Mouse (Mus musculus) Patski (cell line): ENCODE measurements around the gene Gpr85. TPM values are rescaled to one million over a fixed set of nuclear protein-coding genes. Genes with fewer than 3 reads are reported as not detected.
"Not testable (repeated sequence)": the region's sequence is repeated elsewhere in the genome, so short reads cannot be mapped to it uniquely, and the experiment has no call there.

ENCODE experiments used
- ATAC-seq: fragments of 100-300 bp; one replicate; pipeline ENCODE4 v1.8.0; 2021
- CTCF ChIA-PET: fragments of 350-600 bp; sonication (Branson Sonifier 250); formaldehyde crosslinking; loops from one replicate; lab custom pipeline; 2022; ENCODE audit warnings: inconsistent platforms; lab: Charles Lee
- POLR2A ChIA-PET: fragments of 350-600 bp; sonication (Branson Sonifier 250); formaldehyde crosslinking; loops from one replicate; lab custom pipeline; 2022; ENCODE audit warnings: antibody characterized with exemption, inconsistent platforms; lab: Charles Lee
- DNase-seq: peaks from one replicate; pipeline ENCODE4 v3.0.0-alpha.2; 2011; ENCODE audit warnings: low read depth, low spot score
- H3K27me3 ChIP-seq: fragments of 371-371 bp; one replicate; pipeline ENCODE4 v1.5.1; 2021
- CTCF ChIP-seq: fragments of 100-300 bp; IDR thresholded peaks from one replicate; pipeline ENCODE4 v1.5.1; 2021
- in situ Hi-C: fragments of 300-500 bp; cut with MboI; formaldehyde crosslinking; loops from 3 replicates; pipeline ENCODE4 v1.11.1; 2018; ENCODE audit warnings: low pct_unique_long_range_greater_than_20kb, mixed read lengths
- polyA plus RNA-seq: library from polyadenylated mRNA; unstranded; gene quantifications from one replicate; pipeline ENCODE4 v1.2.3, GENCODE M21; 2021

Gene Gpr85
- polyA plus RNA-seq, 1 experiment from 2014 or later = 0.10 TPM

- DNase-seq = no peak
- no peak for TF ChIP-seq CTCF
Measured at GRCm38 (mm10) chr6:13859877-13860585, 20.3 kb upstream of the Gpr85 start.

GRCm38 (mm10) chr6:13854230-13854629 is 14.5 kb upstream of the Gpr85 start:
- no peak for DNase-seq
- ChIA-PET POLR2A (no interaction called here), CTCF (no interaction called here)
- in situ Hi-C loops = loop anchor here (25.0 kb wide), 1 partner anchor 1942 kb away; the partner anchor contains the start of genes Ndufa4 and Phf14
- TF ChIP-seq CTCF = no peak
- H3K27me3 ChIP-seq = no peaks in the 10 kb centered on the region
- no peak for ATAC-seq

More at GRCm38 (mm10) chr6:13859877-13860585, 20.3 kb upstream of the Gpr85 start:
- POLR2A ChIA-PET = no interaction called here
- CTCF ChIA-PET = no interaction called here
- no peak for ATAC-seq
- no peaks in the 10 kb centered on the region for H3K27me3 ChIP-seq
- in situ Hi-C loops = loop anchor here (10.0 to 25.0 kb wide), 2 partner anchors 185 to 1948 kb away; partner anchors contain the start of genes Bmt2, Ndufa4 and Phf14

DNA sequence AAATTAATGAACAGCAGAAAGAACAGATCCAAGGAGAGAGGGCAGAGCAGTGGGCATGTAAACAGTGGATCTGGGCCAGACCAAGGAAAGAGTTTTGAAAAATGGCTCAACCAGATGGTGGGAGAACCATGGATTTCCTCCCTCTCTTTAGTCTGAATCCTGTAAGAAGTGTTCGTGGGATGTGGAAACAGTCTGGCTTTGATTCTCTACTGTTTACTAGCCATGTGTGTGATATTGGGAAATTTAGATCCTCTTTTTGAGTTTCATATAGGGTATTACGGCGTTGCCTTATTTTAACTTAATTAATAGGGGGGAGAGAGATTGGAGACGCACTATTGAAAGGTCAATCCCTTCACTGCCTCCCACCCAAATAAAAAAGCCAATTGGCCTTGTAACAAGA is 13.5 kb upstream of the Gpr85 start:
- no peak for DNase-seq
- in situ Hi-C loops = loop anchor here (25.0 kb wide), 1 partner anchor 1941 kb away; the partner anchor contains the start of genes Ndufa4 and Phf14
- POLR2A ChIA-PET = no interaction called here
- peaks cover 4% of the 10 kb centered on the region for H3K27me3 ChIP-seq
- no peak for TF ChIP-seq CTCF
- ATAC-seq = no peak
- CTCF ChIA-PET = interaction anchor here (1.1 kb wide), 1 partner anchor 12 kb away, joined by 3 read pairs; no protein-coding TSS in a partner anchor

GRCm38 (mm10) chr6:13846031-13846430 is 6.3 kb upstream of the Gpr85 start:
- H3K27me3 ChIP-seq = peaks cover 34% of the 10 kb centered on the region
- DNase-seq, CTCF ChIA-PET, ATAC-seq, POLR2A ChIA-PET, in situ Hi-C loops: not testable (repeated sequence)

DNA sequence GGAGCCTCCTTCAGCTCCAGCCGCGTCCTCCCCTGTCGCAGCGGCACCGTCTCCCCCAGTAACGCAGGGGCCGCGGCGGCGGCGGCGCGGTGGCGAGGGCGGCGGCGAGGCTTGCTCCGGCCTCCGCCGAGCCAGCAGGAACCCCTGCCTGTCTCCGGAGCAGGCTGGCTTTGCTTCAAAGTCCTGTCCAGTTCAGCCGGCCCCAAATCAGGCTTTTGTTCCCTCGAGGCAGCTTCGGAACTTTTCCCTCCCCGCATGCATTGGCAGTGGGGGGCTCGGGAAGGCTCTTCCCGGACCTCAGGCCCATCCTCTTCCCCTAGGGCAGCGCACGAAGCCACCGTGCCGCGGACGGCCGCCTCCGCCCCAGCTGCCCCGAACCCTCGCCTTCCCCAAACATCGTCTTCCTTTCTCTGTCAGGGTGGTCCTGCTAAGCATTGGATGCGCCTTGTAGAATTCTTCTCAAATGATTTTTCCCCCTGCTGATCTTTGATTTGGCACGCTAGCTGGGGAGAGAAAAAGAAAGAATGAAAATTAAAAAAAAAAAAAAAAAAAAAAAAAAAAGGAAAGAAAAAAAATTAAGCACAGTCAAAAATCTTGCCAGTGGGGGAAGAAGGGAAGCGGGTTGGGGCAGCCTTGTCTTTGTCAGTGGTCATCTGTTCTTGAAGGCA is 931 bp downstream of the Gpr85 start:
- DNase-seq (no peak), ATAC-seq (peak; percentile 85)
- in situ Hi-C loops = no loop called here
- ChIA-PET POLR2A (interaction anchor here (0.7 kb wide), 1 partner anchor 74 kb away, joined by 7 read pairs; no protein-coding TSS in a partner anchor), CTCF (no interaction called here)
- TF ChIP-seq CTCF = no peak
- H3K27me3 ChIP-seq = peaks cover 40% of the 10 kb centered on the region

DNA sequence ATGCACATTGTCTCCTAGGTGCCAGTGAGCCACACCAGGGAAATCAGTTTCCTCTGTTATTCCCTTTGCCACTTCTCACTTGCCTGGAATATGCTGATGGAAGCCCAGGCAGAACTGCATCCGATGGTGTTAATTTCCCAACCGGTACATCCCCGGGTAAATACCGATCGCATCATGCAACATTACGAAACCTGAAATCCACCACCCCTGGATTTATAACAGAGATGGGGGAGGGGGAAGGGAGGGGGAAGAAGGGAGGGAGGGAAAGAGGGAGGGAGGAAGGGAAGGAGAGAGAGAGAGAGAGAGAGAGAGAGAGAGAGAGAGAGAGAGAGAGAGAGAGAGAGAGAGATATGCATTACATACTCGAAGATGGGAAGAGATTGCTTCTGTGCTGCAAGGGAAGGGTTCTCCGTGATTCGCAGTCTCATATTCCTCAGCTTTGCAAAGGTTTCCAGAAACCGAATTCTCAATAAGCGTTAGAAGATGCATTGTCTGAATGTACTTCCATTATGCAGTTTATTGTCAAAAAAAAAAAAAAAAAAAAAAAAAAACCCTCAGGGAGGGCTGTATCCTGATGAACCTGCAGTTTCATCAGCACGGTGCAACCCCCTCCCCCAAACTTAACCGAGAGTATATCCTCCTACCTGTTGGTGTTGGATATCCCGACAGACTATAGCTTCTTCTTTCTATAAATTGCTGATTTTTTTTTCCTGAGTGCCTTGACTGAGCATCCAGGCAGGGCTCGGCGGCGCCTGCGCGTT is 1.6 kb downstream of the Gpr85 start:
- ATAC-seq (peak; percentile 46), DNase-seq (no peak)
- in situ Hi-C loops = no loop called here
- ChIA-PET POLR2A (interaction anchor here (0.7 kb wide), 1 partner anchor 75 kb away, joined by 7 read pairs; no protein-coding TSS in a partner anchor), CTCF (interaction anchor here (0.7 kb wide), 1 partner anchor 131 kb away, joined by 3 read pairs; no protein-coding TSS in a partner anchor)
- peaks cover 43% of the 10 kb centered on the region for H3K27me3 ChIP-seq
- TF ChIP-seq CTCF = no peak

DNA sequence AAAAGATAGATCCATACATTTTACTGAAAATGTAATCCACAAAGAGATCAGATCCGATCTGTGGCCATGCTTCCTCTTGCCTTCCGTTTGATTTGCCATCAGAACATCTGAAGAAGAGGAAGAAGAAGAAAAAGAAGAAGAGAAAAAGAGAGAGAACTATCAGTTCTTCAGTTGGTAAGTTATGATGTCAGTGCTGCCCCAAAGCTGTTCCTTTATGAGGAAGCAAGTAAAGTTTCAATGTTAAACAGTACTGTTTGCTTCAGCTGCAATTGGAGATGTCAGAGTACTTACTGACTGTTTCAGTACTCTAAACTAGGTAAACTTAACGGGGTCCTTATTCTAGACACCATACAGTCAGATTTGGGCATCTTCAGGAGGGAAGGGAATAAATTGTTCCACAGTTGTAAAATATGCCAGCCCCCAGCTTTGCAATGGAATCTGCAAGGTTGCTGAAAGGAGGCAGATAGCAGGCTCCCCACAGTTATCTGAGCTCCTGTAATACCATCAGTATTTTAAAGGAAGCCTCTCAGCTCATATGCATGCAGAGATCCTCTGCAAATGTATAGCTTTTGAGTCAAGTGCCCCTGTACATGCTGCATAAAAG is 2.7 kb downstream of the Gpr85 start:
- H3K27me3 ChIP-seq = peaks cover 47% of the 10 kb centered on the region
- ATAC-seq (no peak), DNase-seq (no peak)
- in situ Hi-C loops = no loop called here
- ChIA-PET POLR2A (no interaction called here), CTCF (no interaction called here)
- TF ChIP-seq CTCF = no peak

- TF ChIP-seq CTCF = no peak
- CTCF ChIA-PET = no interaction called here
- in situ Hi-C loops = no loop called here
- ATAC-seq (no peak), DNase-seq (no peak)
- peaks cover 45% of the 10 kb centered on the region for H3K27me3 ChIP-seq
- POLR2A ChIA-PET = no interaction called here
Measured at GRCm38 (mm10) chr6:13835720-13836665, 3.7 kb downstream of the Gpr85 start.

- ChIA-PET POLR2A (no interaction called here), CTCF (no interaction called here)
- in situ Hi-C loops = no loop called here
- ATAC-seq = no peak
- TF ChIP-seq CTCF = no peak
- no peak for DNase-seq
- peaks cover 61% of the 10 kb centered on the region for H3K27me3 ChIP-seq
Measured at GRCm38 (mm10) chr6:13832770-13833169, 7.0 kb downstream of the Gpr85 start.
